Mouse (Mus musculus): Measurements from ENCODE around the gene Sept3. TPM values are rescaled to one million over a fixed set of nuclear protein-coding genes. Genes with fewer than 3 reads are reported as not detected.

Sept3 gene
- polyA plus RNA-seq, 1 experiment from 2014 or later, result 3.0 TPM

DNA sequence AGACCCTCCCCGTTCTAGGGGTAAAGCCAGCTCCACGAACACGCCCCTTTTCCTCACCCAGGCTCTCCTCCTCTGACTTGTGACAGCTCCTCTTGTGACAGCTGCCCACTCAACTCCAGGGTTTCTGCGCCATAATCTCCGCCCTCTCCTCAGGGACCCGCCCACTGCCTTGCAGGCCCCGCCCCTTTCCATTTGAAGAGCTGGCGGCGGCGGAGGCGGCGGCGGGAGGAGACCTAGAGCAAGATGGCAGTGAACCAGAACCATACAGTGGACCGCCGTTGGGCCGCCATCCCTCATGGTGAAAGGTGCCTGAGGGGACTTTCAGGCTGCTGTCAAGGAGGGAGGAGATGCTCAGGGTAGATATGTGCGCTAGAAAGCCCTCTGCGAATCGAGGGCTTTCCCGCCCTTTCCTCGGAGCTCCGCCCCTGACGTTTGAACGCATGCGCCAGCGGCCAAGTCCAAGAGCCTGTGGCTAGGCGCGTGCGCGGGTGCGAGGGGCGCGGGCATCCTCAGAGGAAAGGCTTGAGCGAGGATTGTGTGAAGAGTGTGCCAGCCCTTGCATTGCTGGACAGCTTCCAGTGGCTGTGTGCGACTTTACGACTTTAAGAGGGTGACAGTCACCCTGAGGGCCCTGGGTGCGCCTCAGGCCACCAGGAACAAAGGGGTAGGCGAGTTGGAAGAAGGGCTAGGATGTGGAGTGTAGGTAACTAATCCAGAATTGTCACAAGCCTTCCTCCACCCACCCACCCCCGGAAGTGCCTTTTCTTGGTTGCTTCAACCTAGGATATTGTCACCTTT is 24.3 kb downstream of the Sept3 start, which contains the start of gene Wbp2nl:
Gene Wbp2nl (plus strand): TSS at position 191 of the 798 bp plus-strand sequence.
- 57% methylated on average over 39 of the region's 39 CpGs for WGBS
- 0 out of 2 replicates have a peak, but pooled peaks cover 4% of the 10 kb centered on the region for H3K27me3 ChIP-seq (replicated peaks; ENCODE audit: control insufficient read depth, insufficient read depth, low read length)
- no peak within 1 kb of the TSS for H3K4me2 ChIP-seq (replicated peaks; ENCODE audit: low read depth)
- no peaks in the 10 kb centered on the region for H3K4me1 ChIP-seq (replicated peaks; ENCODE audit: control insufficient read depth, insufficient read depth, low read length)
- H3K4me3 ChIP-seq (ENCODE audit: low read depth, low read length), result no peak within 1 kb of the TSS
- no peak for ATAC-seq
- no peaks in the 10 kb centered on the region for H3K36me3 ChIP-seq (ENCODE audit: control insufficient read depth, insufficient read depth)
- no peak within 1 kb of the TSS for H3K27ac ChIP-seq (ENCODE audit: low read depth, low read length)
- TF ChIP-seq CTCF (IDR thresholded peaks at IDR 0.05; ENCODE audit: low read depth), result no peak
- H3K9ac ChIP-seq (ENCODE audit: low read depth, low read length), result no peak within 1 kb of the TSS
- H3K9me3 ChIP-seq (ENCODE audit: control insufficient read depth), result no peaks in the 10 kb centered on the region

DNA sequence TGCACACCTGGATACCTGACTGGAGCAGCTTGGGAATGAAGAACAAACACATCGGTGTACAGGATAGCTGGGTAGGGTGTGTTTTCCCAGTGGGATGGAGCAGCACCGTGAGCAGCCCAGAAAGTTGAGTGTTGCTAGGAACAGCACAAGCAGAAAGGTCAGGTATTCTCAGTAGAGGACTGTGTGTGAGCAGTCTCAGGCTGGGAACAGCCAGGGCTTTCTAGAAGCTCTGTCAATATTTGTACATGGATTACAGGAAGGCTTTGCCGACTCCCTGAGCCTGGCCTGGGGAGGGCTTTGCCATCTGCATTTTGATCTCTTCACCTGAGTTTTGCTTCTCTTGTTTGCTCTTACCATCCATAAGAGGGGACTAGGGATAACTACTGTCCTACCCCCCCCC is 32.4 kb downstream of the Sept3 start:
- 0 out of 2 replicates have a peak, but pooled peaks have one; percentile 41 for ATAC-seq
- Histone ChIP-seq H3K9ac (ENCODE audit: low read depth, low read length) (no peak overlapping the region), H3K27ac (ENCODE audit: low read depth, low read length) (no peak overlapping the region), H3K4me1 (replicated peaks; ENCODE audit: control insufficient read depth, insufficient read depth, low read length) (no peaks in the 10 kb centered on the region), H3K36me3 (ENCODE audit: control insufficient read depth, insufficient read depth) (no peaks in the 10 kb centered on the region), H3K9me3 (ENCODE audit: control insufficient read depth) (no peaks in the 10 kb centered on the region), H3K27me3 (replicated peaks; ENCODE audit: control insufficient read depth, insufficient read depth, low read length) (no peaks in the 10 kb centered on the region), H3K4me3 (ENCODE audit: low read depth, low read length) (no peak overlapping the region), H3K4me2 (replicated peaks; ENCODE audit: low read depth) (no peak overlapping the region)
- no peak for TF ChIP-seq CTCF (IDR thresholded peaks at IDR 0.05; ENCODE audit: low read depth)
- 40% methylated on average over 3 of the region's 3 CpGs for WGBS

DNA sequence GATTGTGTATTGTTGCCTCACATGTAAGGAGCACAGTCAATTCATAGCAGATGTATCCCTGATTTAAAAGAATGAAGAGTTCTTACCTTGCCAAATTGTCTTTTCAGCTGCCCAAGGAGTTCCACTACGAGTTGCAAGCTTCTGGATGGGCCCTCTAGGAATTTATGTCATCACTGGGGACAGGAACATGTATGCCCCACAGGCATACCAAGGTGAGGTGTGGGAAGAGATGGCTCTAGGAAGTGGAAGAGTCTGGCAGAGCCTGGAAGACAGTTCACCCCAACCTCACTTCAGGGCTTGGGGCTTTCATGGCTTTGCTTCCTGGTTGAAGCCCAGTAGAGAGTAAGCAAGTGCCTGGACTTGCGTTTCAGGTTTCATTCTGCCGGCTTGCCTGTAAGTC is 33.7 kb downstream of the Sept3 start:
- no peak for TF ChIP-seq CTCF (IDR thresholded peaks at IDR 0.05; ENCODE audit: low read depth)
- no peak overlapping the region for H3K4me3 ChIP-seq (ENCODE audit: low read depth, low read length)
- no peak overlapping the region for H3K9ac ChIP-seq (ENCODE audit: low read depth, low read length)
- H3K36me3 ChIP-seq (ENCODE audit: control insufficient read depth, insufficient read depth), result no peaks in the 10 kb centered on the region
- WGBS, result 53% methylated on average over 3 of the region's 3 CpGs
- H3K27ac ChIP-seq (ENCODE audit: low read depth, low read length), result no peak overlapping the region
- ATAC-seq, result no peak
- H3K27me3 ChIP-seq (replicated peaks; ENCODE audit: control insufficient read depth, insufficient read depth, low read length), result no peaks in the 10 kb centered on the region
- H3K4me2 ChIP-seq (replicated peaks; ENCODE audit: low read depth), result no peak overlapping the region
- no peaks in the 10 kb centered on the region for H3K9me3 ChIP-seq (ENCODE audit: control insufficient read depth)
- no peaks in the 10 kb centered on the region for H3K4me1 ChIP-seq (replicated peaks; ENCODE audit: control insufficient read depth, insufficient read depth, low read length)

DNA sequence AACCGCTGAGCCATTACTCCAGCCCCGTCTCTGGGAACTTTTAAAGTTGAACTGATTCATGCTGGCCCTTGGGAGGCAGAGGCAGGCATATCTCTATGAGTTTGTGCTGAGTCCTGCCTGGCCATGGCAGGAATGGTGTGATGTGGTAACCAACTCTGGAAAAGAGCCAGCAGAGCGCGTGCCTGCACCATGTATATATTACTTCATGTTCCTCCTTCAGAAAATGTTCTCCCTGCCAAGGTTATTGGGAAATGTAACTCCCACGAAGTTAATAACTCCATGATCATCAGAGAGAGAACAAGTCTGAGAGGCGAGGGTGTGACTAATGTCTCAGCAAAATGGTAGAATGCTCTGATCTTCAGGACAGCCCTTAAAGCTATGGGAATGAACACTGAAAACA is 43.1 kb downstream of the Sept3 start:
- no peak overlapping the region for H3K27ac ChIP-seq (ENCODE audit: low read depth, low read length)
- no peak overlapping the region for H3K4me3 ChIP-seq (ENCODE audit: low read depth, low read length)
- H3K9ac ChIP-seq (ENCODE audit: low read depth, low read length), result no peak overlapping the region
- 74% methylated on average over 6 of the region's 6 CpGs for WGBS
- H3K4me2 ChIP-seq (replicated peaks; ENCODE audit: low read depth), result no peak overlapping the region
- H3K27me3 ChIP-seq (replicated peaks; ENCODE audit: control insufficient read depth, insufficient read depth, low read length), result no peaks in the 10 kb centered on the region
- peak; percentile 22; the same call in 1 of the 2 replicates for ATAC-seq
- no peaks in the 10 kb centered on the region for H3K9me3 ChIP-seq (ENCODE audit: control insufficient read depth)
- H3K36me3 ChIP-seq (ENCODE audit: control insufficient read depth, insufficient read depth), result no peaks in the 10 kb centered on the region
- H3K4me1 ChIP-seq (replicated peaks; ENCODE audit: control insufficient read depth, insufficient read depth, low read length), result no peaks in the 10 kb centered on the region
- peak; percentile 21; the same call in 1 of the 2 replicates for TF ChIP-seq CTCF (IDR thresholded peaks at IDR 0.05; ENCODE audit: low read depth)

DNA sequence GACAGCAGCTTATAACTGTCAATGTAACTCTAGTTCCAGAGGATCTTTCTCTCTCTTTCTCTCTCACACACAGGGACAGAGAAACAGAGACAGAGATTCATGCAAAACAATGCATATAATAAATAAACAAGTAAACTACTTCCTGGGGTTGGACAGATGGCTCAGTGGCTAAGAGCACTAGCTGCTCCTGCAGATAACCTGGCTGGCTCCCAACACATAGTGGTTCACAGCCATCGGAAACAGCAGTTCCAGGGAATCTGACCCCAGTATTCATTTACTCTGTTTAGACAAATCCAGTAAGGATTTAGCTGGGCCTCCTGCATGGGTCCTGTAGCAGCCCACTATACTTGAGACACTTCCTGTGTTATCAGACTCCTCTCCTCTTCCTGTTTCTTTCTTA is 44.9 kb downstream of the Sept3 start:
- 61% methylated on average over 1 of the region's 1 CpGs for WGBS
- no peak for ATAC-seq
- no peaks in the 10 kb centered on the region for H3K27me3 ChIP-seq (replicated peaks; ENCODE audit: control insufficient read depth, insufficient read depth, low read length)
- no peak overlapping the region for H3K4me2 ChIP-seq (replicated peaks; ENCODE audit: low read depth)
- H3K9me3 ChIP-seq (ENCODE audit: control insufficient read depth), result no peaks in the 10 kb centered on the region
- H3K4me3 ChIP-seq (ENCODE audit: low read depth, low read length), result no peak overlapping the region
- H3K9ac ChIP-seq (ENCODE audit: low read depth, low read length), result no peak overlapping the region
- no peak overlapping the region for H3K27ac ChIP-seq (ENCODE audit: low read depth, low read length)
- no peaks in the 10 kb centered on the region for H3K4me1 ChIP-seq (replicated peaks; ENCODE audit: control insufficient read depth, insufficient read depth, low read length)
- no peaks in the 10 kb centered on the region for H3K36me3 ChIP-seq (ENCODE audit: control insufficient read depth, insufficient read depth)
- TF ChIP-seq CTCF (IDR thresholded peaks at IDR 0.05; ENCODE audit: low read depth), result no peak

DNA sequence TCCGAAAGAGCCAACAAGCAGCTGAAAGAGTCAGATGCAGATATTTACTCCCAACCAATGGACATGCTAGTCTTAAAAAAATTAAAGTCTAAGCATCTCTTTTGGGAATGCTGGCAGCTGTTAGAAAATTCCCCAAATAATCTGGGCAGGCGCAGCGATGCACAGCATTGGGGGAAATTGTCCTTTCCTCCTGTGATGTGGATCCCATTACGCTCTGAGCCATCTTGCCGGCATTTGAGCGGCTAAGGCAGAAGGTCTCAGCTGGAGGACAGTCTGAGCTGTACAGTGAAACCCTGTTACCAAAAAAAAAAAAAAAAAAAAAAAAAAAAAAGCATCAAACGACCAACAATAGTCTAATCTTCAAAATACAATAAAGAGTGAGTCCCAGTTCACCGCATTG is 47.5 kb downstream of the Sept3 start:
- TF ChIP-seq CTCF (IDR thresholded peaks at IDR 0.05; ENCODE audit: low read depth), result no peak
- ATAC-seq, result no peak

More for the DNA sequence above, 47.5 kb downstream of the Sept3 start:
- 74% methylated on average over 8 of the region's 8 CpGs for WGBS
- H3K36me3 ChIP-seq (ENCODE audit: control insufficient read depth, insufficient read depth), result no peaks in the 10 kb centered on the region
- H3K9ac ChIP-seq (ENCODE audit: low read depth, low read length), result no peak overlapping the region
- no peaks in the 10 kb centered on the region for H3K9me3 ChIP-seq (ENCODE audit: control insufficient read depth)
- no peak overlapping the region for H3K4me2 ChIP-seq (replicated peaks; ENCODE audit: low read depth)
- H3K27ac ChIP-seq (ENCODE audit: low read depth, low read length), result no peak overlapping the region
- no peaks in the 10 kb centered on the region for H3K27me3 ChIP-seq (replicated peaks; ENCODE audit: control insufficient read depth, insufficient read depth, low read length)
- H3K4me1 ChIP-seq (replicated peaks; ENCODE audit: control insufficient read depth, insufficient read depth, low read length), result no peaks in the 10 kb centered on the region
- H3K4me3 ChIP-seq (ENCODE audit: low read depth, low read length), result no peak overlapping the region

Measured in intestine, postnatal 0 days (tissue).